Mouse (Mus musculus) midbrain, postnatal 0 days (tissue): ENCODE results near the gene Gm10842. TPM values are rescaled to one million over a fixed set of nuclear protein-coding genes. Genes with fewer than 3 reads are reported as not detected.
A peak's percentile ranks its signal among the peaks of the same experiment; 100 is the strongest.
"Not testable (repeated sequence)": the region's sequence is repeated elsewhere in the genome, so short reads cannot be mapped to it uniquely, and the experiment has no call there.

Source experiments
- ATAC-seq: fragments of 200-750 bp; cut with Nextera tagmentation; 2 replicates; pipeline ENCODE4 v1.8.0; 2017; ENCODE audit warnings: moderate number of reproducible peaks, mild to moderate bottlenecking, moderate TSS enrichment, moderate library complexity; ENCODE audit not compliant: low FRiP score
- DNase-seq: peaks from one replicate; pipeline ENCODE4 v3.0.0-alpha.2; 2015; ENCODE audit warnings: low spot score
- H3K27ac ChIP-seq: fragments of 300-500 bp; sonication (generic); 2 replicates; pipeline ENCODE4 v1.5.1; 2014; ENCODE audit warnings: low read depth, mild to moderate bottlenecking, low read length, mixed read lengths
- H3K27me3 ChIP-seq: fragments of 300-500 bp; sonication (generic); 2 replicates; pipeline ENCODE4 v1.6.1; 2014; ENCODE audit warnings: low read length, control low read depth, mixed read lengths; ENCODE audit not compliant: insufficient read depth
- H3K36me3 ChIP-seq: fragments of 300-500 bp; sonication (generic); 2 replicates; pipeline ENCODE4 v1.6.1; 2014; ENCODE audit warnings: low read length, control low read depth, mixed read lengths; ENCODE audit not compliant: insufficient read depth
- H3K4me1 ChIP-seq: fragments of 300-500 bp; sonication (generic); 2 replicates; pipeline ENCODE4 v1.6.1; 2014; ENCODE audit warnings: mild to moderate bottlenecking, control low read depth, antibody characterized with exemption, low read length, mixed read lengths; ENCODE audit not compliant: insufficient read depth
- H3K4me2 ChIP-seq: fragments of 300-500 bp; sonication (generic); 2 replicates; pipeline ENCODE4 v1.6.1; 2014; ENCODE audit warnings: low read depth, mild to moderate bottlenecking, low read length, mixed read lengths; ENCODE audit not compliant: poor library complexity, severe bottlenecking
- H3K4me3 ChIP-seq: fragments of 300-500 bp; sonication (generic); 2 replicates; pipeline ENCODE4 v1.5.1; 2014; ENCODE audit warnings: low read depth, mild to moderate bottlenecking, low read length, moderate library complexity
- H3K9ac ChIP-seq: fragments of 300-500 bp; sonication (generic); replicated peaks from 2 replicates; pipeline ENCODE4 v1.6.1; 2014; ENCODE audit warnings: mild to moderate bottlenecking, low read length, moderate library complexity, mixed read lengths; ENCODE audit not compliant: poor library complexity, severe bottlenecking
- H3K9me3 ChIP-seq: fragments of 300-500 bp; sonication (generic); 2 replicates; pipeline ENCODE4 v1.6.1; 2016; ENCODE audit warnings: low read length, control low read depth
- CTCF ChIP-seq: IDR thresholded peaks from 2 replicates; pipeline ENCODE4 v1.5.1; 2016; ENCODE audit warnings: antibody characterized with exemption, mild to moderate bottlenecking
- WGBS: fragments of 180-500 bp; shearing (Covaris S2); extraction: QIAGEN DNeasy Blood & Tissue Kit; methylation state at CpG from one replicate; pipeline ENCODE4 v1.1.7; 2014; 5-methylcytosine and 5-hydroxymethylcytosine counted together
- polyA plus RNA-seq: library from polyadenylated mRNA; unstranded; fragments of >200 nt; fragmentation: Nextera tagmentation; extraction: Ambion mirVana; gene quantifications from 2 replicates; pipeline ENCODE4 v1.2.1, GENCODE M21; 2015
- total RNA-seq: library from RNA; depleted of rRNA; stranded (reverse); fragments of >200 nt; gene quantifications from 2 replicates; pipeline ENCODE4 v1.2.3, GENCODE M21; 2014

Gene Gm10842
- total and polyA plus RNA-seq, 2 experiments from 2014 or later, result not detected

GRCm38 (mm10) chr11:105125735-105126519, 20.8 kb upstream of the Gm10842 start, which contains the start of gene Mettl2:
Mettl2 (plus strand) TSS chr11:105126425.
- 1% methylated on average over 26 of the region's 38 CpGs for WGBS
- Histone ChIP-seq H3K27me3 (no peaks in the 10 kb centered on the region), H3K4me3 (peak within 1 kb of the TSS; percentile 84), H3K9ac (peak within 1 kb of the TSS; percentile 73), H3K4me1 (peaks cover 8% of the 10 kb centered on the region), H3K27ac (peak within 1 kb of the TSS; percentile 70), H3K9me3 (no peaks in the 10 kb centered on the region), H3K4me2 (peak within 1 kb of the TSS; percentile 71), H3K36me3 (0 out of 2 replicates have a peak, but pooled peaks cover under 1% of the 10 kb centered on the region)
- peak; percentile 85 for TF ChIP-seq CTCF
- DNase-seq (peak; percentile 91), ATAC-seq (peak; percentile 93)

- H3K4me3 ChIP-seq, result peak overlapping the region; percentile 84
- 0 out of 2 replicates have a peak overlapping the region, but pooled peaks have one; percentile 3 for H3K27ac ChIP-seq
- peak overlapping the region; percentile 71 for H3K4me2 ChIP-seq
- peaks cover 8% of the 10 kb centered on the region for H3K4me1 ChIP-seq
- peak overlapping the region; percentile 73 for H3K9ac ChIP-seq
- H3K9me3 ChIP-seq, result no peaks in the 10 kb centered on the region
- peak; percentile 33; the same call in 1 of the 2 replicates for ATAC-seq
- H3K36me3 ChIP-seq, result peaks cover 7% of the 10 kb centered on the region; the same call in 1 of the 2 replicates
- no peak for DNase-seq
- 2% methylated on average over 41 of the region's 49 CpGs for WGBS
- TF ChIP-seq CTCF, result no peak
- H3K27me3 ChIP-seq, result no peaks in the 10 kb centered on the region
These were observed 20.1 kb upstream of the Gm10842 start for GRCm38 (mm10) chr11:105126520-105127029.

DNA sequence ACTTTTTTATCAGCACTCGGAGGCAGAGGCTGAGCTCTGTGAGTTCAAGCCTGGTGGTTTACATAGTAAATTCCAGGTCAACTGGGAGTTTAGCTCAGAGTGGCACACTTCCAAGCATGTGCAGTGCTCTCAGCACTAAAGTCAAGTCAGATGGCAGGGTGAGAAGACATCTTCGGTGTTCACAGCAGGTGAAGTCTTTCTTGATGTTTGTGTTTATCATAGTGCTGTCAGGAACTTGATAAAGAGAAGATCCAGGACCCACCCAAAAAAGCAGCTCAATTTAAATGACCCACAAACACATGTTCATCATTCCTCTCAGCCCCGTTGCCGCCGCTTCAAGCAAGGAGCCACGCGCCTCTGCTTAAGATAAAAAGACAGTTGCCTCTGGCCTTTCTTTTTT, 11.0 kb upstream of the Gm10842 start:
- H3K27me3 ChIP-seq, result no peaks in the 10 kb centered on the region
- H3K36me3 ChIP-seq, result peaks cover 64% of the 10 kb centered on the region
- H3K9ac ChIP-seq, result no peak overlapping the region
- TF ChIP-seq CTCF, result no peak
- WGBS, result 97% methylated on average over 7 of the region's 7 CpGs
- no peaks in the 10 kb centered on the region for H3K9me3 ChIP-seq
- no peak overlapping the region for H3K4me2 ChIP-seq
- H3K27ac ChIP-seq, result no peak overlapping the region
- DNase-seq, result no peak
- no peak for ATAC-seq
- H3K4me1 ChIP-seq, result no peaks in the 10 kb centered on the region
- H3K4me3 ChIP-seq, result no peak overlapping the region

GRCm38 (mm10) chr11:105137255-105137654, 9.4 kb upstream of the Gm10842 start:
- DNase-seq, H3K4me2 ChIP-seq, H3K27me3 ChIP-seq, H3K9me3 ChIP-seq, H3K9ac ChIP-seq, H3K27ac ChIP-seq, H3K4me1 ChIP-seq, ATAC-seq, H3K4me3 ChIP-seq: not testable (repeated sequence)
- 85% methylated on average over 2 of the region's 2 CpGs for WGBS
- peaks cover 52% of the 10 kb centered on the region for H3K36me3 ChIP-seq

DNA sequence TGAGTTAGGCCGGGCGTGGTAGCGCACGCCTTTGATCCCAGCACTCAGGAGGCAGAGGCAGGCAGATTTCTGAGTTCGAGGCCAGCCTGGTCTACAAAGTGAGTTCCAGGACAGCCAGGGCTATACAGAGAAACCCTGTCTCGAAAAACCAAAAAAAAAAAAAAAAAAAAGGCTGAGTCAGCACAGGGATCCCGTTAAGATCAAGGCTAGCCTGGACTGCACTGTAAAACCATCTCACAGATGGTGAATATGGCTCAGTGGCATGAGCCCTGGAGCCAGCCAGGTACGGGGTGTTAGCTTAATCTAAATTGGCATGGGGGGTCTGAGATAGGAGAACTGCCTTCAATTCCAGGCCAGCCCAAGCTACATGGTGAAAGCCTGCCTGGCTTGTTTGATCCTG, 6.2 kb upstream of the Gm10842 start:
- not testable (repeated sequence) for ATAC-seq, H3K9me3 ChIP-seq, H3K27ac ChIP-seq, H3K4me3 ChIP-seq, H3K4me2 ChIP-seq, H3K9ac ChIP-seq, DNase-seq, H3K4me1 ChIP-seq, H3K27me3 ChIP-seq
- WGBS, result 98% methylated on average over 7 of the region's 8 CpGs
- peaks cover 20% of the 10 kb centered on the region for H3K36me3 ChIP-seq

GRCm38 (mm10) chr11:105141115-105141514, 5.6 kb upstream of the Gm10842 start:
- no peak for ATAC-seq
- no peak overlapping the region for H3K9ac ChIP-seq

More at GRCm38 (mm10) chr11:105141115-105141514, 5.6 kb upstream of the Gm10842 start:
- no peaks in the 10 kb centered on the region for H3K9me3 ChIP-seq
- H3K4me2 ChIP-seq, result no peak overlapping the region
- H3K4me1 ChIP-seq, result no peaks in the 10 kb centered on the region
- H3K4me3 ChIP-seq, result no peak overlapping the region
- H3K36me3 ChIP-seq, result peaks cover 16% of the 10 kb centered on the region
- no peak overlapping the region for H3K27ac ChIP-seq
- WGBS, result 97% methylated on average over 5 of the region's 5 CpGs
- no peaks in the 10 kb centered on the region for H3K27me3 ChIP-seq
- DNase-seq, result no peak
- TF ChIP-seq CTCF, result no peak
